ENCODE assay signal across 11 mouse cellular contexts in the genomic region with DNA sequence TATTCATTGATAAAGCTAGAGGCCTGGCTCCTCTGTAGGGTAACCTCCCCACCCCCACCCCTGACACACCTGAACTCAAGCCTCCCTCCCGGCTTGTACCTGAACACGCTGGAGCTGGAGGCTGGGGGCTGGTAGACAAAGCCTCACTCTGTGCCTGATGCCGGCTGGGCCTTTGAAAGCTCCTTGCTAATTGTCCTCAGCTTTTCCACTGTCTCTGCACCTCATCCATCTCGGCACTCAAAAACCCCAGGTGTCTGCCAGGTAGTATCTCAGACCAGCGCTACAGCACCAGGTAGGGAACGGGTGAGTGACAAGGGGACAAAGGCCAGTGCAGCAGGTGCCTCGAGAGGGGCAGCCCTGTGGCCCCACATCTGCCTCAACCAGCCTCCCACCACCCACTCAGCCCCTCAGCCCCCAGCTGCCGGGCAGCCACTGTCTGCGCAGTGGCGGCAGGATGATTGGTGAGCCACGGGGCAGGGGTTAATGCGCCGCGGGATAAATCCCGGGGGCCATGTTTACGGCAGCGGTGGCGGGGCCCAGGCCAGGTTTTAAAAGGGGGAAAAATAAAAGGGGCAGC. TPM values are rescaled to one million over a fixed set of nuclear protein-coding genes. Genes with fewer than 3 reads are reported as not detected.
A peak's percentile ranks its signal among the peaks of the same experiment; 100 is the strongest.
DNase-seq lines count a peak whose midpoint lies in the region; ATAC-seq and TF ChIP-seq lines count a peak whose summit lies in the region.
"Had no signal": no experiment of that assay in that cellular context is flagged by ENCODE, and none has a peak within 500 bp of the region (broad histone marks: within the 10 kb centered on the region; RNA-seq: fewer than 3 reads in every experiment).

No protein-coding gene starts in this region.

- peaks cover 47% of the 10 kb centered on the region for H3K4me1 ChIP-seq in heart, embryonic 10.5 days
- H3K4me1 ChIP-seq in ES-Bruce4 (ENCODE audit: control insufficient read depth, insufficient read depth, low read length), result peaks cover 14% of the 10 kb centered on the region
- peaks cover 77% of the 10 kb centered on the region for H3K4me1 ChIP-seq in hindbrain, embryonic 13.5 days (replicated peaks)
- peaks cover 58% of the 10 kb centered on the region for H3K4me1 ChIP-seq in midbrain, embryonic 12.5 days

- 14% methylated on average over 18 of the region's 18 CpGs for WGBS in heart, embryonic 10.5 days
- WGBS in hindbrain, embryonic 13.5 days, result 4% methylated on average over 18 of the region's 18 CpGs
- WGBS in midbrain, embryonic 12.5 days, result 3% methylated on average over 18 of the region's 18 CpGs

- TF ChIP-seq CTCF in ES-Bruce4 (IDR thresholded peaks at IDR 0.05; ENCODE audit: low read depth, low read length), result no peak

- no peak overlapping the region for H3K4me3 ChIP-seq in heart, embryonic 10.5 days
- peak overlapping the region; percentile 17 for H3K4me3 ChIP-seq in ES-Bruce4 (ENCODE audit: low read depth, low read length)
- no peak overlapping the region for H3K4me3 ChIP-seq in hindbrain, embryonic 13.5 days
- H3K4me3 ChIP-seq in midbrain, embryonic 12.5 days, result no peak overlapping the region
- H3K4me3 ChIP-seq: megakaryocyte, embryonic 14.5 days had no signal

- 0 out of 2 replicates have a peak overlapping the region, but pooled peaks have one; percentile 14 for H3K4me2 ChIP-seq in hindbrain, embryonic 13.5 days
- peak overlapping the region; percentile 31 for H3K4me2 ChIP-seq in midbrain, embryonic 12.5 days (replicated peaks)

- no peaks in the 10 kb centered on the region for H3K36me3 ChIP-seq in heart, embryonic 10.5 days
- H3K36me3 ChIP-seq in ES-Bruce4 (ENCODE audit: control insufficient read depth, insufficient read depth, low read length, poor library complexity, severe bottlenecking), result no peaks in the 10 kb centered on the region
- H3K36me3 ChIP-seq in hindbrain, embryonic 13.5 days, result no peaks in the 10 kb centered on the region
- H3K36me3 ChIP-seq in midbrain, embryonic 12.5 days, result no peaks in the 10 kb centered on the region

- no peak for DNase-seq in heart, embryonic 10.5 days (ENCODE audit: low spot score)
- DNase-seq in heart, adult 18-20 months, result no peak
- no peak for DNase-seq in thymus, postnatal 0 days (ENCODE audit: low spot score)
- DNase-seq in gastrocnemius, adult 18-20 months (ENCODE audit: low spot score), result no peak
- DNase-seq in right cerebral cortex, adult 2 months (ENCODE audit: low spot score in 2 of 2), result no peak
- DNase-seq: adrenal gland, postnatal 14 days; cerebellum, adult 2 months had no signal

- no peak for TF ChIP-seq EP300 in ES-Bruce4 (IDR thresholded peaks at IDR 0.05; ENCODE audit: insufficient read depth, low read depth, low read length)

- H3K9ac ChIP-seq in ES-Bruce4 (ENCODE audit: low read depth, poor library complexity, severe bottlenecking), result peak overlapping the region; percentile 51
- H3K9ac ChIP-seq in hindbrain, embryonic 13.5 days, result peak overlapping the region; percentile 56
- 0 out of 2 replicates have a peak overlapping the region, but pooled peaks have one; percentile 39 for H3K9ac ChIP-seq in midbrain, embryonic 12.5 days (replicated peaks)

- no peak for ATAC-seq in hindbrain, embryonic 13.5 days (ENCODE audit: low FRiP score)
- ATAC-seq in midbrain, embryonic 12.5 days (ENCODE audit: low FRiP score, low read depth), result no peak

- TF ChIP-seq POLR2A in ES-Bruce4 (IDR thresholded peaks at IDR 0.05; ENCODE audit: insufficient read depth, low read length), result no peak

- peaks cover 95% of the 10 kb centered on the region for H3K27me3 ChIP-seq in heart, embryonic 10.5 days (ENCODE audit: insufficient read depth, poor library complexity, severe bottlenecking)
- H3K27me3 ChIP-seq in ES-Bruce4 (ENCODE audit: control insufficient read depth, insufficient read depth, low read length, poor library complexity, severe bottlenecking), result no peaks in the 10 kb centered on the region
- H3K27me3 ChIP-seq in hindbrain, embryonic 13.5 days, result peaks cover 80% of the 10 kb centered on the region
- peaks cover 86% of the 10 kb centered on the region for H3K27me3 ChIP-seq in midbrain, embryonic 12.5 days

- no peaks in the 10 kb centered on the region for H3K9me3 ChIP-seq in heart, embryonic 10.5 days
- H3K9me3 ChIP-seq in ES-Bruce4 (replicated peaks; ENCODE audit: control insufficient read depth, insufficient read depth, low read length, poor library complexity, severe bottlenecking), result no peaks in the 10 kb centered on the region
- no peaks in the 10 kb centered on the region for H3K9me3 ChIP-seq in hindbrain, embryonic 13.5 days
- no peaks in the 10 kb centered on the region for H3K9me3 ChIP-seq in midbrain, embryonic 12.5 days
- H3K9me3 ChIP-seq: megakaryocyte, embryonic 14.5 days had no signal

- peak overlapping the region; percentile 11; the same call in 1 of the 2 replicates for H3K27ac ChIP-seq in heart, embryonic 10.5 days
- H3K27ac ChIP-seq in ES-Bruce4 (ENCODE audit: insufficient read depth, low read length), result no peak overlapping the region
- H3K27ac ChIP-seq in hindbrain, embryonic 13.5 days, result no peak overlapping the region
- H3K27ac ChIP-seq in midbrain, embryonic 12.5 days (replicated peaks), result no peak overlapping the region

RNA-seq across cellular contexts. Expression of gene Otub1, which starts 20.3 kb away (rescaled TPM):
- polyA plus RNA-seq in heart, embryonic 10.5 days (2016; fragmentation: Nextera tagmentation; extraction: Ambion mirVana), result 198 and 212 TPM in 2 replicates
- 10 to 100 TPM; 73.8 to 78.7 TPM for total RNA-seq in heart, adult 18-20 months (2021)
- polyA plus RNA-seq in ES-Bruce4 (2011; ENCODE audit: insufficient read depth, insufficient read length, low read depth, missing spikeins), result 86.7 and 87.5 TPM in 2 replicates
- 233 and 250 TPM in 2 replicates for polyA plus RNA-seq in hindbrain, embryonic 13.5 days (2015; fragmentation: Nextera tagmentation; extraction: Ambion mirVana)
- polyA plus RNA-seq in midbrain, embryonic 12.5 days (2016; fragmentation: Nextera tagmentation; extraction: Ambion mirVana), result 230 and 248 TPM in 2 replicates
- polyA plus RNA-seq in thymus, postnatal 0 days (2015; fragmentation: Nextera tagmentation; extraction: Ambion mirVana), result 166 TPM in 2 replicates
- 10 to 100 TPM; 50.8 to 57.0 TPM for total RNA-seq in gastrocnemius, adult 18-20 months (2021)

RNA-seq across cellular contexts. Expression of gene Cox8a, which starts 31.6 kb away (rescaled TPM):
- polyA plus RNA-seq in heart, embryonic 10.5 days (2016; fragmentation: Nextera tagmentation; extraction: Ambion mirVana), result 1,294 and 1,907 TPM in 2 replicates
- total RNA-seq in heart, adult 18-20 months (2021), result 100 to 1,000 TPM; 344 to 429 TPM
- polyA plus RNA-seq in ES-Bruce4 (2011; ENCODE audit: insufficient read depth, insufficient read length, low read depth, missing spikeins), result 584 and 638 TPM in 2 replicates
- polyA plus RNA-seq in hindbrain, embryonic 13.5 days (2015; fragmentation: Nextera tagmentation; extraction: Ambion mirVana), result 881 and 924 TPM in 2 replicates
- polyA plus RNA-seq in midbrain, embryonic 12.5 days (2016; fragmentation: Nextera tagmentation; extraction: Ambion mirVana), result 763 and 786 TPM in 2 replicates
- polyA plus RNA-seq in thymus, postnatal 0 days (2015; fragmentation: Nextera tagmentation; extraction: Ambion mirVana), result 1,177 and 1,274 TPM in 2 replicates
- 100 to 1,000 TPM in 1 of 2 experiments, 10 to 100 TPM in 1; 72.3 to 102 TPM for total RNA-seq in gastrocnemius, adult 18-20 months (2021)

RNA-seq across cellular contexts. Expression of gene Naa40, which starts 55.2 kb away (rescaled TPM):
- 67.6 and 72.8 TPM in 2 replicates for polyA plus RNA-seq in heart, embryonic 10.5 days (2016; fragmentation: Nextera tagmentation; extraction: Ambion mirVana)
- total RNA-seq in heart, adult 18-20 months (2021), result 10 to 100 TPM; 14.2 to 14.9 TPM
- 41.0 and 45.1 TPM in 2 replicates for polyA plus RNA-seq in ES-Bruce4 (2011; ENCODE audit: insufficient read depth, insufficient read length, low read depth, missing spikeins)
- polyA plus RNA-seq in hindbrain, embryonic 13.5 days (2015; fragmentation: Nextera tagmentation; extraction: Ambion mirVana), result 65.3 and 66.6 TPM in 2 replicates
- polyA plus RNA-seq in midbrain, embryonic 12.5 days (2016; fragmentation: Nextera tagmentation; extraction: Ambion mirVana), result 88.4 and 91.0 TPM in 2 replicates
- 63.9 TPM in 2 replicates for polyA plus RNA-seq in thymus, postnatal 0 days (2015; fragmentation: Nextera tagmentation; extraction: Ambion mirVana)
- total RNA-seq in gastrocnemius, adult 18-20 months (2021), result 10 to 100 TPM; 11.6 to 12.2 TPM
